Mouse (Mus musculus): ENCODE results near the gene Slc12a5. TPM values are rescaled to one million over a fixed set of nuclear protein-coding genes. Genes with fewer than 3 reads are reported as not detected.
A peak's percentile ranks its signal among the peaks of the same experiment; 100 is the strongest.

The Slc12a5 gene
- polyA plus RNA-seq, 1 experiment from 2014 or later: 0.97 TPM

DNA sequence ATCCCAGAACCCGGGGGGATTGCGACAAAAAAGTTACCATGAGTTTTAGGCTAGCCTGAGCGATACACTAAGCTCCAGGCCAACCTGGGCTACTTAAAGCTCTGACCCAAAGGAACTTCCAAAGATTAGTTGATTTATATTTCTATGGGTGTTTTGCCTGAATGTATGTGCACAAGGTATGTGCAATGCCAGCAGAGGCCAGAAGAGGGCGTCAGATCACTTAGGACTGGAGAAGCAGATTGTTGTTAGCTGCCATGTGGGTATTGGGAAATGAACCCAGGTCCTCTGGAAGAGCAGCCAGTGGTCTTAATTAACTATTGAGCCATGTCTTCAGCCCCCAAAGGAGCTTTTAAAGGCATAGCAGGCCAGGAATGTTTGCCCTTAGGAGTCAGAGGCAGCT lies 8.9 kb upstream of the Slc12a5 start:
- Histone ChIP-seq H3K4me2 (no peak overlapping the region), H3K9ac (no peak overlapping the region), H3K4me1 (peaks cover 33% of the 10 kb centered on the region), H3K27ac (no peak overlapping the region), H3K4me3 (no peak overlapping the region), H3K9me3 (no peaks in the 10 kb centered on the region), H3K27me3 (peaks cover 87% of the 10 kb centered on the region), H3K36me3 (no peaks in the 10 kb centered on the region)
- WGBS: 83% methylated on average over 4 of the region's 4 CpGs
- ATAC-seq (ENCODE audit: insufficient number of reproducible peaks, low FRiP score, low TSS enrichment, low read depth): no peak

DNA sequence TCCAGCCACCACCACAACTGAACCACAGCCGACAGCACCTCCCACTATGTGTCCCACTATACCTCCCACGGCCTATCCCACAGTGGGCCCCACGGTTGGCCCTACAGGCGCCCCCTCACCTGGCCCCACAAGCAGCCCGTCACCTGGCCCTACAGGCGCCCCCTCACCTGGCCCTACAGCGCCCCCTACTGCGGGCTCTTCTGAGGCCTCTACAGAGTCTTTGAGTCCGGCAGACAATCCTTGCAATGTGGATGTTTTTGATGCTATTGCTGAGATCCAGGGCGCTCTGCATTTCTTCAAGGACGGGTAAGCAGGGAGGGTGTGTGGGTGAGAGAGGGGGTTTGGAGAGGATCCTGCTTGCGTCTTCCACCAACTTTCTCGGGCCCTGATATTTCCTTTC lies 8.2 kb upstream of the Slc12a5 start:
- Histone ChIP-seq H3K9ac (no peak overlapping the region), H3K27ac (no peak overlapping the region), H3K4me1 (peaks cover 33% of the 10 kb centered on the region), H3K27me3 (peaks cover 84% of the 10 kb centered on the region), H3K9me3 (no peaks in the 10 kb centered on the region), H3K4me3 (no peak overlapping the region), H3K36me3 (no peaks in the 10 kb centered on the region), H3K4me2 (no peak overlapping the region)
- no peak for ATAC-seq (ENCODE audit: insufficient number of reproducible peaks, low FRiP score, low TSS enrichment, low read depth)
- 32% methylated on average over 13 of the region's 13 CpGs for WGBS

DNA sequence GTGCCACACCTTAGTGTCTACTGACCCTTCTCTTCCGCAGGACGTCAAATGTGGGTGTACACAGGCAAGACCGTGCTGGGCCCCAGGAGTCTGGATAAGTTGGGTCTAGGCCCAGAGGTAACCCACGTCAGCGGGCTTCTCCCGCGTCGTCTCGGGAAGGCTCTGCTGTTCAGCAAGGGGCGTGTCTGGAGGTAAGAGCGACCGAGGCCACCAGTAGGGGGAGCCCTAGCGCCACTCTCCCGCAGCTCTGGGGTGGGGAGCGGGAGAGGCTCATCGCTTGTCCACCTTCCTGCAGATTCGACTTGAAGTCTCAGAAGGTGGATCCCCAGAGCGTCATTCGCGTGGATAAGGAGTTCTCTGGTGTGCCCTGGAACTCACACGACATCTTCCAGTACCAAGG lies 7.4 kb upstream of the Slc12a5 start:
- no peaks in the 10 kb centered on the region for H3K36me3 ChIP-seq
- H3K4me3 ChIP-seq: no peak overlapping the region
- peak overlapping the region; percentile 19; the same call in 1 of the 2 replicates for H3K4me2 ChIP-seq
- 1% methylated on average over 21 of the region's 21 CpGs for WGBS
- ATAC-seq (ENCODE audit: insufficient number of reproducible peaks, low FRiP score, low TSS enrichment, low read depth): 0 out of 2 replicates have a peak, but pooled peaks have one; percentile 44
- H3K9me3 ChIP-seq: no peaks in the 10 kb centered on the region
- H3K27me3 ChIP-seq: peaks cover 79% of the 10 kb centered on the region
- H3K27ac ChIP-seq: no peak overlapping the region
- H3K9ac ChIP-seq: no peak overlapping the region
- peaks cover 31% of the 10 kb centered on the region for H3K4me1 ChIP-seq

DNA sequence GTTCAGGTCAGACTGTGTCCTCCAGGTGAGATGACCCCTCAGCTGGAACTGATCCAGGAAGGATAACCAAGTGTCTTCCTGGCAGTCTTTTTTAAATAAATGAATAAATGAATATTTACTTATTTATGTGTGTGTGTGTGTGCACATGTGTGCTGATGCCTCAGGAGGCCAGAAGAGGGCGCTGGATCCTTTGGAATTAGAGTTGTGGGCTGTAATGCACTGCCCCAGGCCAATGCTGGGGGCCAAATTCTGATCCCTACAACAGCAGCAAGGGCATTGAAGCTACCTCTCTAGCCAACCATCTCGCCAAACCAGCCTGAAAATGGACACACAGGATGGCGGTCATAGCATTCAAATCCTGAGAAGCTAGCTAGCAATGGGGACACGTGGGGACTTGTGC lies 4.9 kb upstream of the Slc12a5 start:
- no peak overlapping the region for H3K4me2 ChIP-seq
- H3K4me3 ChIP-seq: no peak overlapping the region
- H3K9me3 ChIP-seq: no peaks in the 10 kb centered on the region
- H3K36me3 ChIP-seq: no peaks in the 10 kb centered on the region
- H3K4me1 ChIP-seq: peaks cover 14% of the 10 kb centered on the region
- no peak for ATAC-seq (ENCODE audit: insufficient number of reproducible peaks, low FRiP score, low TSS enrichment, low read depth)
- no peak overlapping the region for H3K9ac ChIP-seq
- WGBS: 65% methylated on average over 4 of the region's 4 CpGs
- peaks cover 60% of the 10 kb centered on the region for H3K27me3 ChIP-seq
- H3K27ac ChIP-seq: no peak overlapping the region

DNA sequence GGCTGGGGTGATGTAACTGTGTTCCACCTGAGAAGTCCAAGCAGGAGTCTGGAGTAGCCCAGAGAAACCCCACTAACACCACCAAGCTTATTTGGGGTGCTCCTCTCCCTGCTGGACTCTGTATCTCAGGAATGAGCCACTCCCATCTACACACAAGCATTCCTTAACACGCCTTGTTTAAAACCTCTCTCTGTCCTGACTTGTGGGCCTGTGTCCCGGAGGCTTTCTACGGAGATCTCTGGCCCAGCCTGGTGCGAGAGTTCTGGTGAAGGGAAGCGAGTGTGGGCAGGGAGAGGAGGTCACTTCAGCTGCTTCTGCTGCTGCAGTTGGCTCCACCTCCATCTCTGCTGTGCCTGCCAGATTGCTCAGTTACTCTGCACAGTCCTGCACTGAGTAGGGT lies 4.4 kb upstream of the Slc12a5 start:
- H3K36me3 ChIP-seq: no peaks in the 10 kb centered on the region
- no peak overlapping the region for H3K27ac ChIP-seq
- no peaks in the 10 kb centered on the region for H3K9me3 ChIP-seq
- no peak for ATAC-seq (ENCODE audit: insufficient number of reproducible peaks, low FRiP score, low TSS enrichment, low read depth)
- peaks cover 19% of the 10 kb centered on the region for H3K4me1 ChIP-seq
- H3K9ac ChIP-seq: no peak overlapping the region
- H3K4me2 ChIP-seq: no peak overlapping the region
- 48% methylated on average over 5 of the region's 5 CpGs for WGBS
- H3K27me3 ChIP-seq: peaks cover 56% of the 10 kb centered on the region
- no peak overlapping the region for H3K4me3 ChIP-seq

DNA sequence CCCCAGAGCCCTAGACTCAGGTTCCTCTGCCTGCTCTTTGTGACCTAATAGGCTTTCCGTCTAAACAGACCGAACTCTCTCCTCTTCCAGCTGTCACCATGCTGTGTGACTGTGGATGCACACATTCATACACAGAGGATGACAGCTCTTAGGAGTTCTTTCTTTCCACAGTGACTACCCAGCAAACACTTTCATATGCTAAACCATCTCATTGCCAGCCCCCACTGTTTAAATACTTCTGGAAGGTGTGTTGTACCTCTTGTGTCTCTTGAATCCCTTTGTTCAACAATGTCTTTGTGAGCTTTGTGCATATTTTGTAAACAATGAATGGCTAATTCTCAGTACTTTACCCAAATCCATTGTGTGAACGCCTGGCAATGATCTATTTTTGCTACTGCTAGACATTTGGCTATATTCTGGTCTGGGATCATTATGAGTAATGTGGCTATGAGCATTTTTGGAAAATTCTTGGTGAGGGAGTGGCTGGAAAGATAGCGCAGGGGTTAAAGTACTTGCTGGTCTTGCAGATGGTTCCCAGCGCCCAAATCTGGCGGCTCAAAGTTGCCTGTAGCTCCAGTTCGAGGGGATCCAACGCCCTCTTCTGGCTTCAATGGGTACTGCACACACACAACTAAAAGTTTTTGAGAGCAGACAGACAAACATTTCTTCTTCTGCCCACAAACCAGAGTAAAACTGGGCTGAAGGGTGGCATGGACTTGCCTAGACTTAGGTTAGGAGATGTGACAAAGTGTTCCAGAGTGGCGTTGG lies 2.9 kb upstream of the Slc12a5 start:
- 64% methylated on average over 9 of the region's 9 CpGs for WGBS
- H3K9ac ChIP-seq: no peak overlapping the region
- no peak overlapping the region for H3K4me3 ChIP-seq
- no peak for ATAC-seq (ENCODE audit: insufficient number of reproducible peaks, low FRiP score, low TSS enrichment, low read depth)
- H3K9me3 ChIP-seq: no peaks in the 10 kb centered on the region
- peaks cover 21% of the 10 kb centered on the region for H3K4me1 ChIP-seq
- H3K27me3 ChIP-seq: peaks cover 52% of the 10 kb centered on the region
- H3K36me3 ChIP-seq: no peaks in the 10 kb centered on the region
- H3K4me2 ChIP-seq: no peak overlapping the region
- no peak overlapping the region for H3K27ac ChIP-seq

- Histone ChIP-seq H3K9ac (no peak overlapping the region), H3K9me3 (no peaks in the 10 kb centered on the region), H3K27ac (no peak overlapping the region), H3K27me3 (peaks cover 53% of the 10 kb centered on the region), H3K36me3 (no peaks in the 10 kb centered on the region), H3K4me3 (peak overlapping the region; percentile 52; the same call in 1 of the 2 replicates), H3K4me1 (peaks cover 13% of the 10 kb centered on the region), H3K4me2 (peak overlapping the region; percentile 69; the same call in 1 of the 2 replicates)
- ATAC-seq (ENCODE audit: insufficient number of reproducible peaks, low FRiP score, low TSS enrichment, low read depth): no peak
- 7% methylated on average over 17 of the region's 17 CpGs for WGBS
Measured at GRCm38 (mm10) chr2:164961506-164962182, 1.0 kb downstream of the Slc12a5 start.

- ATAC-seq (ENCODE audit: insufficient number of reproducible peaks, low FRiP score, low TSS enrichment, low read depth): no peak
- H3K4me1 ChIP-seq: peaks cover 13% of the 10 kb centered on the region
- H3K4me2 ChIP-seq: no peak overlapping the region
- no peak overlapping the region for H3K27ac ChIP-seq
- H3K4me3 ChIP-seq: no peak overlapping the region
- peaks cover 54% of the 10 kb centered on the region for H3K27me3 ChIP-seq
- H3K9ac ChIP-seq: no peak overlapping the region
- H3K9me3 ChIP-seq: no peaks in the 10 kb centered on the region
- WGBS: 49% methylated on average over 7 of the region's 7 CpGs
- no peaks in the 10 kb centered on the region for H3K36me3 ChIP-seq
Measured at GRCm38 (mm10) chr2:164962183-164962580, 1.6 kb downstream of the Slc12a5 start.

GRCm38 (mm10) chr2:164964242-164964894 lies 3.8 kb downstream of the Slc12a5 start:
- H3K27me3 ChIP-seq: peaks cover 76% of the 10 kb centered on the region
- H3K4me2 ChIP-seq: no peak overlapping the region
- H3K36me3 ChIP-seq: no peaks in the 10 kb centered on the region
- no peak for ATAC-seq (ENCODE audit: insufficient number of reproducible peaks, low FRiP score, low TSS enrichment, low read depth)
- H3K4me3 ChIP-seq: no peak overlapping the region
- H3K9ac ChIP-seq: no peak overlapping the region
- 45% methylated on average over 9 of the region's 9 CpGs for WGBS
- no peaks in the 10 kb centered on the region for H3K9me3 ChIP-seq
- H3K27ac ChIP-seq: no peak overlapping the region
- H3K4me1 ChIP-seq: peaks cover 26% of the 10 kb centered on the region

DNA sequence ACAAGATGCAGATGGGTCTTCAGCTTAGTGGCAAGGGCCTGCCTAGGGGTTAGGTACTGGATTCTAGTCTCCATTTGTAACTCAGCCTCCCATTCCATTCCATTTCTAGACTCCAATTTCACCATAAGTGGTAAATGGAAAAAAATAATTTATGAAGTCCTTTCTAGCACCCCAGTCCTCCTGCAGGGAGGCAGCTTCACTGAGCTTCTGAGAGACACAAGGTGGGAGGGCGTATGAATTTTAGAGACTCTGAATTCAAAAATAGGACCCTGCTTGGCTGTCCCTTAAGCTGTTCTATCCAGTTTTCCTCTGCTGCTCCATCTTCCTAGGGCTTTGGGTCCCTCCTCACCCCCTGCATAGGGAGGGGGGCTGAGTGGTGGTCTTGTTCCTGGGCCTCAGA lies 4.4 kb downstream of the Slc12a5 start:
- Histone ChIP-seq H3K27me3 (peaks cover 81% of the 10 kb centered on the region), H3K9me3 (no peaks in the 10 kb centered on the region), H3K27ac (no peak overlapping the region), H3K9ac (no peak overlapping the region), H3K4me3 (no peak overlapping the region), H3K36me3 (no peaks in the 10 kb centered on the region), H3K4me1 (peaks cover 26% of the 10 kb centered on the region), H3K4me2 (no peak overlapping the region)
- 88% methylated on average over 1 of the region's 1 CpGs for WGBS
- no peak for ATAC-seq (ENCODE audit: insufficient number of reproducible peaks, low FRiP score, low TSS enrichment, low read depth)

DNA sequence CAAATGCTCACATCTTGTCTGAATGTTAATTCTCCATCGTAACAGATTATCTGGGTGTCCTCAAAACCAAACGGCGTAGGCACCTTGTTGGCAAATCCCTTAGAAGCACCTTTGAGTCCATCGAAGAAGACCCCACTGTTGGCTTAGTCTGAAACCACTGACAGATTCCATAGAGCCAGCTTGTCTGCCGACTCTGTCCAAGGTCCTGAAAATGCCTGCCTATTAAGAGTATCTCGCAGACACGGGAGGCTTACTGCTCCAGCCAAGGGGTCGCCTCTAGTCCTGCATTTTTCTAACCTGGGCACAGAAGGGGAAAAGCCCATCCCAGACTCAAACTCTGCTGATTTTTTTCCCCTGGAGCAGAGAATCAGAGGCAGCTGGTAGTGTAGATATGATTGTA lies 5.8 kb downstream of the Slc12a5 start:
- Histone ChIP-seq H3K9me3 (no peaks in the 10 kb centered on the region), H3K27me3 (peaks cover 89% of the 10 kb centered on the region), H3K4me2 (no peak overlapping the region), H3K9ac (no peak overlapping the region), H3K4me1 (peaks cover 22% of the 10 kb centered on the region), H3K4me3 (no peak overlapping the region), H3K36me3 (no peaks in the 10 kb centered on the region), H3K27ac (no peak overlapping the region)
- 20% methylated on average over 8 of the region's 8 CpGs for WGBS
- no peak for ATAC-seq (ENCODE audit: insufficient number of reproducible peaks, low FRiP score, low TSS enrichment, low read depth)

- H3K4me1 ChIP-seq: peaks cover 21% of the 10 kb centered on the region
- ATAC-seq (ENCODE audit: insufficient number of reproducible peaks, low FRiP score, low TSS enrichment, low read depth): no peak
- H3K4me2 ChIP-seq: no peak overlapping the region
- H3K9ac ChIP-seq: no peak overlapping the region
- no peaks in the 10 kb centered on the region for H3K36me3 ChIP-seq
- H3K27ac ChIP-seq: no peak overlapping the region
- H3K9me3 ChIP-seq: no peaks in the 10 kb centered on the region
- peaks cover 90% of the 10 kb centered on the region for H3K27me3 ChIP-seq
- H3K4me3 ChIP-seq: no peak overlapping the region
- 14% methylated on average over 6 of the region's 6 CpGs for WGBS
Measured at GRCm38 (mm10) chr2:164967193-164967592, 6.6 kb downstream of the Slc12a5 start.

Data from limb, embryonic 15.5 days (tissue).